Mouse (Mus musculus): ENCODE data around the gene Spint4.
"Not testable (repeated sequence)": the region's sequence is repeated elsewhere in the genome, so short reads cannot be mapped to it uniquely, and the experiment has no call there.

The Spint4 gene

GRCm38 (mm10) chr2:164698201-164698600, at the start of gene Spint4:
Gene Spint4, plus strand, starts transcription at chr2:164698501.
- in situ Hi-C loops (cut with MboI, MseI), result no loop called here

DNA sequence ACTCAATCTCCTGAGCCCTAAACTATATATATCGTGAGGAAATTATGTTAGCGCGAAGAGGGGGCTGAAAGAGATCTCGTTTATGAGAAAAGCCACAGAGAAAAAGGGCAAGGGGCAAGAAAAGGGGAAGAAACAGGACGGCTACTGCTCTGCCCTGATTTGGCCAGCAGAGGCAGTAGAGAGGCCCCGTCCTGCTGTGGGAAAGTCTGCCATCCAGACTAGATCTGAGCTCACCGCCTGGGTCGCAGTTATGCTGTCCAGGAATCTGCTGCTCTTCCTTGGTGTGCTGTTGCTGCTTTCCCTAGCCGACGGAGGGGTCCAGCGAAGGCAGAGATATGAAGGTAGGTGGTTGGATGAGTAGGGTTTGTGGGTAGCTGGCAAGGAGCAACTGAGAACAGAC, 42.4 kb upstream of the Spint4 start, which contains the start of gene Wfdc10:
TSS of gene Wfdc10 (plus strand) at position 189 of the 400 bp plus-strand sequence.
- in situ Hi-C loops (cut with MboI, MseI), result loop anchor here (5.0 kb wide), 1 partner anchor 619 kb away; no protein-coding TSS in a partner anchor

- in situ Hi-C loops (cut with MboI, MseI), result loop anchor here (5.0 kb wide), 1 partner anchor 619 kb away; no protein-coding TSS in a partner anchor
Measured at GRCm38 (mm10) chr2:164656483-164656882, 41.8 kb upstream of the Spint4 start, which contains the start of gene Wfdc9. Gene Wfdc9, minus strand, starts transcription at chr2:164656583.

- in situ Hi-C loops (cut with MboI, MseI), result no loop called here
Measured at GRCm38 (mm10) chr2:164664851-164665250, 33.5 kb upstream of the Spint4 start.

GRCm38 (mm10) chr2:164670261-164670660, 28.0 kb upstream of the Spint4 start:
- in situ Hi-C loops (cut with MboI, MseI), result no loop called here

DNA sequence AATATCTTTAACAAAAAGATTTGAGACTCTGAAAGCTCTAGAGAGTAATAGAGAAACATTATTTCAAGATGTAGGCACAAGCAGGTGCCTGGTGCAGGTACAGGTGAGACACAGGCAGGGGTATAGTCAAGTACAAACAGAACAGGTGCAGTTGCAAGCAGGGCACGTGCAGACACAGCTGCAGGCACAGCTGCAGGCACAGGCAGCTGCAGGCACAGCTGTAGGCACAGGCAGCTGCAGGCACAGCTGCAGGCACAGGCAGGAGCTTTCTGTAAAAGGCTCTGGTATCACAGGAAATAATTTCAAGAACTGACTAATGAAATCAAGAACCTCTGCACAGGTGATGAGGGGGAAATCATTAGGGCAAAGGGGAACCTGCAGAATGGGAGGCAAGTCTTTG, 27.4 kb upstream of the Spint4 start:
- in situ Hi-C loops (cut with MboI, MseI), result no loop called here

GRCm38 (mm10) chr2:164673987-164674386, 24.3 kb upstream of the Spint4 start, which contains the start of gene Wfdc11:
Gene Wfdc11, minus strand, starts transcription at chr2:164674087.
- in situ Hi-C loops (cut with MboI, MseI), result no loop called here

- in situ Hi-C loops (cut with MboI, MseI), result no loop called here
Measured at GRCm38 (mm10) chr2:164676103-164676502, 22.2 kb upstream of the Spint4 start.

GRCm38 (mm10) chr2:164676916-164677685, 21.2 kb upstream of the Spint4 start:
- in situ Hi-C loops (cut with MboI, MseI), result no loop called here

- in situ Hi-C loops (cut with MboI, MseI), result no loop called here
Measured at GRCm38 (mm10) chr2:164678848-164679625, 19.3 kb upstream of the Spint4 start.

- in situ Hi-C loops (cut with MboI, MseI), result no loop called here
Measured at GRCm38 (mm10) chr2:164679906-164680305, 18.4 kb upstream of the Spint4 start.

GRCm38 (mm10) chr2:164684807-164685206, 13.5 kb upstream of the Spint4 start, which contains the start of gene Wfdc13:
Gene Wfdc13, plus strand, starts transcription at chr2:164685107.
- in situ Hi-C loops (cut with MboI, MseI), result no loop called here

DNA sequence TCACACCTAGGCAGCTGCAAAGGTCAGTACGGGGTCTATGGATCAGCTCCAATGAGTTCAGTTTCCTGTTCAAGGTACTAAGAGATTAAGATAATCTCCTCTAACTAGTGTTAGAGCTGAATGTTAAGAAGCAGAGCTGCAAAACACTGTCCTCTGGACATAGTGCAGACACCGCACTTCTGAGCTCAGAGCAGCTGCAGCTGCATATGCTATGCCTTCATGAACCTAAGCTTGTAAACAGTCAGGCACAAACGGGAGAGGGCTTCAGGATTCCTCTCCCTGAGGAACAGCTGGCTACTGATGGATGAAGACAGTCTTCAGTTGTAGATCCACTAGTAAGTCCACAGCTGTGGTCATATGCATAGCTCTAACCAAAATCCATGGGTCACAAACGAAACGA, 2.7 kb downstream of the Spint4 start:
- in situ Hi-C loops (cut with MboI, MseI), result no loop called here

DNA sequence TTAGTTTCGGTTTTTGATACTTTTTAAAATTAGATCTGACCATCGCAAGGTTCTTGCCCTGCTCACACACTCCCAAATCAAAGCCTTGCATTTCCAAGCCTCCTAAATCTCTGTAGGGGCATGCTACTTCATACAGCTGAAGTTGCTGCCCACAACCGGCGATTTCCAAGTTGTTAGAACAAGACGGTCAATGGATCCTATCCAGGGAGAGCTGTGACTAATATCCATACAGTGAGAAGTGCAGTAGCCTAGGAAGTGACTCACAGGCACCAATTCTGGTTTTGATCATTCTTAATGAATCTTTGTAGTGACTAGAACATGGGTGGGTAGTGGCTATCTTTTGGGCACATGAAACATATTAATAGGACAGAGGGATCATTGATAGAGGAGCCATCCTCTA, 3.5 kb downstream of the Spint4 start:
- in situ Hi-C loops (cut with MboI, MseI), result no loop called here

DNA sequence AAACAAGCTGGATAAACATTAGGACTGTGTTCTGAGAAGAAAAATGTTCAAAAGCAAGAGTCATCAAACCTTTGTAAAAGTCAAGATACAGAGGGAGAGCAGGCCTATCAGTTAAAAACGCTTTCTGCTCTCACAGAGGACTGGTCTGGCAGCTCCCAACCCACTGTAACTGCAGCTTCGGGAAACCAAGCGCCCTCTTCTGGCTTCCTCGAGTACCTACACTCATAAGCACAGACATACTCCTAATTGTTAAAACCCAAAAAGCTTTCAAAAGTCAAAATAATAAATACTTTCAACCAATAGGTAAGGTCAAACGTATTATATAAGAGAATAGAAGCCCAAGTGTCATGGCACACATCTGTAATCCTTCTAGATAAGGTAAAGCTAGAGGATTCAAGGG, 5.9 kb downstream of the Spint4 start:
- in situ Hi-C loops (cut with MboI, MseI), result no loop called here

- in situ Hi-C loops (cut with MboI, MseI), result no loop called here
Measured at GRCm38 (mm10) chr2:164705328-164705727, 7.0 kb downstream of the Spint4 start.

DNA sequence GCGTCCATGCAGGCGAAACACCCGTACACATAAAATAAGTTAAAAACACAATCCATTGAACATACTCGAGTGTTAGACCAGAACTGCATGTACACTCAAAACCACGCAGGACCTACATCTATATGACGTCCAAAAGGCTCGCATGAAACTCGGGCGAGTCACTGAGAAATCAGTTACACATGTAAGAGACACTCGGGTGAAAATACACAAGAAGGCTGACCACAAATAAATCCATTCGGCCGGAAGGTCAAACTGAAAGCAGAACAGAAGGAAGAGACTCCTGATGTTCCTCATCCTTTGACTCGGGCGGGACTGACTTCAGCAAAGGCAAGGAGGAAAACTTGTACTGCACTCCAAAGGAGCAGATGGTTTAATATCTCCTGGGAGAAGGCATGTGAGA, 7.7 kb downstream of the Spint4 start:
- in situ Hi-C loops (cut with MboI, MseI), result no loop called here

GRCm38 (mm10) chr2:164715005-164715404, 16.7 kb downstream of the Spint4 start, which contains the start of gene Spint5:
Gene Spint5, plus strand, starts transcription at chr2:164715305.
- in situ Hi-C loops (cut with MboI, MseI), result no loop called here

DNA sequence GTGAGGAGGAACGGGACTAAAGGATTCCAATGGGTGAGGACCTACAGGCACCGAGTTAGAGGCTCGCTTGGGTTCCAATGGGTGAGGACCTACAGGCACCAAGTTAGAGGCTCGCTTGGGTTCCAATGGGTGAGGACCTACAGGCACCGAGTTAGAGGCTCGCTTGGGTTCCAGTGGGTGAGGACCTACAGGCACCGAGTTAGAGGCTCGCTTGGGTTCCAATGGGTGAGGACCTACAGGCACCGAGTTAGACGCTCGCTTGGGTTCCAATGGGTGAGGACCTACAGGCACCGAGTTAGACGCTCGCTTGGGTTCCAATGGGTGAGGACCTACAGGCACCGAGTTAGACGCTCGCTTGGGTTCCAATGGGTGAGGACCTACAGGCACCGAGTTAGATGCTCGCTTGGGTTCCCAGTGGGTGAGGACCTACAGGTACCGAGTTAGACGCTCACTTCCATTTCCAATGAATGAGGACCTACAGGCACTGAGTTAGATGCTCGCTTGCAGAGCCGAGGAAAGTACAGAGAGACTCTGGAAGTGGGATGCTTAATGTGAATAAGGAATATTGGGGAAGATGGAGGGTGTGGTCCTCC, 18.0 kb downstream of the Spint4 start:
- in situ Hi-C loops (cut with MboI, MseI), result not testable (repeated sequence)

DNA sequence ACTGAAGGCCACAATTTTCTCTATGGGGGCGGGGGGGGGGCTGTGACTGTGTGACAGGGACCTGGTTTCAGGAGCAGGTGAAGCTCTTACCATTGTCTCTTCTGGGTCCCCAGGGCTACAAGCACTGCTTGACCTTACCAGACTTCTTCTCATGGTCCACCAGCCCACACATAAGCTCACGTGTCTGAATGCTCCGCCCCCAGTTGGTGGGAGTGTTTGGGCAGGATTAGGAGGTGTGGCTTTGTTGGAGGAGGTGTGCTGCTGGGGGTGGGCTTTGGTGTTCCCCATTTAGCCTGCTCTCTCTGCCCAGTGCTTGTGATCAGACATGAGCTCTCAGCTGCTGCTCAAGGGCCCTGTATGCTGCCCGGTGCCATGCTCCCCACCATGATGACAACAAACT, 25.0 kb downstream of the Spint4 start:
- in situ Hi-C loops (cut with MboI, MseI), result loop anchor here (10.0 kb wide), 1 partner anchor 128 kb away; the partner anchor contains the start of gene Eppin

DNA sequence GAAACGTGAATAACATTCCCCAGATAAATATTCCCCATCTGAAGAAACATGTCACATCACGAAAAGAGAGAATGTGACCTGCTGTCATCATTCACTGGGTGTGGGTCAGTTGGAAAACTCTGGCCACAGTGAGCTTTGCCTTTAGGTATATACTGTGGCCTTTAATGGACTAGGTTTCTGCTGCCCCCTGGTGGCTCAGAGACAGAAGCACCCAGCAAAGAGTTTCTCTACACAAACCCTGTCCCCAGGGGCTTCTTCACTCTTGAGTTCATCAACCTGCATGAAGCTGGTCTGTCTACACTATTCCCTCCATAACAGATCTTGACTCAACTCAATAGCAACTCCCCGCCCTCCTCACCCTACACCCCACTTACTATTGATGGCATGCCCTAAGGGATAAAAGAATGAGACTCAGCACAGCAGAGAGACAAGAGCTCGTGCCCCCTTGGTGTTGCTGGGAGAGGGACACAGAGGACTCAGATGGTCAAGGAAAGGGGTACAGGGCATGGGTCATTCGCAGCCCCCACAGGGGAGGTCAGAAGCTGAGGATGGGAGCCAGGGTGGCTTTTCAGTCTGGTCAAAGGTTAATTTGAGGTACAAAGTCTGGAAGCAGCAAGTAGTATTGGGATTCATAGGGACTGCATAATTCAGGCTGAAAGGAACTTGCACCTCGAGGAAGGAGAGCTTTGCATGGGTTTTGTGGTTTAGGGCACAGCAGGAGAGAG, 27.8 kb downstream of the Spint4 start:
- in situ Hi-C loops (cut with MboI, MseI), result loop anchor here (10.0 to 25.0 kb wide), 2 partner anchors 131 to 289 kb away; partner anchors contain the start of genes Eppin and Sdc4

Measured in regulatory T cell (primary cell).